Mouse (Mus musculus): ENCODE measurements around the gene Il12a.
A peak's percentile ranks its signal among the peaks of the same experiment; 100 is the strongest.

Gene Il12a

GRCm38 (mm10) chr3:68684207-68684606 lies 6.2 kb upstream of the Il12a start:
- no peak for DNase-seq (ENCODE audit: low read depth in 2 of 2, low spot score in 2 of 2)

GRCm38 (mm10) chr3:68686852-68687560 lies 3.4 kb upstream of the Il12a start:
- no peak for DNase-seq (ENCODE audit: low read depth in 2 of 2, low spot score in 2 of 2)

- DNase-seq (ENCODE audit: low read depth in 2 of 2, low spot score in 2 of 2), result no peak
Observed at GRCm38 (mm10) chr3:68689346-68689745, 1.1 kb upstream of the Il12a start.

- no peak for DNase-seq (ENCODE audit: low read depth in 2 of 2, low spot score in 2 of 2)
Observed at GRCm38 (mm10) chr3:68691100-68691778, 795 bp downstream of the Il12a start.

- no peak for DNase-seq (ENCODE audit: low read depth in 2 of 2, low spot score in 2 of 2)
Observed at GRCm38 (mm10) chr3:68691938-68692599, 1.6 kb downstream of the Il12a start.

- no peak for DNase-seq (ENCODE audit: low read depth in 2 of 2, low spot score in 2 of 2)
Observed at GRCm38 (mm10) chr3:68692600-68693225, 2.3 kb downstream of the Il12a start.

- DNase-seq (ENCODE audit: low read depth in 2 of 2, low spot score in 2 of 2), result no peak
Observed at GRCm38 (mm10) chr3:68693441-68694048, 3.1 kb downstream of the Il12a start.

- no peak for DNase-seq (ENCODE audit: low read depth in 2 of 2, low spot score in 2 of 2)
Observed at GRCm38 (mm10) chr3:68695321-68695720, 4.9 kb downstream of the Il12a start.

- DNase-seq (ENCODE audit: low read depth in 2 of 2, low spot score in 2 of 2), result no peak
Observed at GRCm38 (mm10) chr3:68696495-68697200, 6.2 kb downstream of the Il12a start.

GRCm38 (mm10) chr3:68698601-68699000 lies 8.2 kb downstream of the Il12a start:
- DNase-seq (ENCODE audit: low read depth in 2 of 2, low spot score in 2 of 2), result no peak

- DNase-seq (ENCODE audit: low read depth in 2 of 2, low spot score in 2 of 2), result no peak
Observed at GRCm38 (mm10) chr3:68700091-68700490, 9.6 kb downstream of the Il12a start.

- no peak for DNase-seq (ENCODE audit: low read depth in 2 of 2, low spot score in 2 of 2)
Observed at GRCm38 (mm10) chr3:68706307-68706706, 15.9 kb downstream of the Il12a start.

GRCm38 (mm10) chr3:68708230-68708629 lies 17.8 kb downstream of the Il12a start:
- DNase-seq (ENCODE audit: low read depth in 2 of 2, low spot score in 2 of 2), result no peak

GRCm38 (mm10) chr3:68709198-68709797 lies 18.9 kb downstream of the Il12a start:
- DNase-seq (ENCODE audit: low read depth in 2 of 2, low spot score in 2 of 2), result peak; percentile 60 to 80

GRCm38 (mm10) chr3:68710436-68710835 lies 20.0 kb downstream of the Il12a start:
- DNase-seq (ENCODE audit: low read depth in 2 of 2, low spot score in 2 of 2), result no peak

- DNase-seq (ENCODE audit: low read depth in 2 of 2, low spot score in 2 of 2), result no peak
Observed at GRCm38 (mm10) chr3:68711510-68711909, 21.1 kb downstream of the Il12a start.

GRCm38 (mm10) chr3:68713550-68713949 lies 23.1 kb downstream of the Il12a start:
- DNase-seq (ENCODE audit: low read depth in 2 of 2, low spot score in 2 of 2), result peak in 1 of 2 experiments; percentile 49

GRCm38 (mm10) chr3:68717346-68717745 lies 26.9 kb downstream of the Il12a start:
- peak; percentile 53 to 63 for DNase-seq (ENCODE audit: low read depth in 2 of 2, low spot score in 2 of 2)

- no peak for DNase-seq (ENCODE audit: low read depth in 2 of 2, low spot score in 2 of 2)
Observed at GRCm38 (mm10) chr3:68719229-68719819, 28.9 kb downstream of the Il12a start.

GRCm38 (mm10) chr3:68720258-68720657 lies 29.8 kb downstream of the Il12a start:
- DNase-seq (ENCODE audit: low read depth in 2 of 2, low spot score in 2 of 2), result no peak
